Mouse (Mus musculus) olfactory bulb, adult 2 months (tissue): ENCODE results near the gene Slit3.

Source experiments
- CTCF ChIP-seq: fragments of 200-500 bp; IDR thresholded peaks from 2 replicates; pipeline ENCODE4 v1.5.1; 2012; ENCODE audit warnings: low read depth, mild to moderate bottlenecking, low read length, moderate library complexity; ENCODE audit not compliant: insufficient read depth
- POLR2A ChIP-seq: fragments of 200-500 bp; IDR thresholded peaks from 2 replicates; pipeline ENCODE4 v1.6.1; 2012; ENCODE audit warnings: mild to moderate bottlenecking, low read depth, low read length, moderate library complexity; ENCODE audit not compliant: insufficient read depth

DNA sequence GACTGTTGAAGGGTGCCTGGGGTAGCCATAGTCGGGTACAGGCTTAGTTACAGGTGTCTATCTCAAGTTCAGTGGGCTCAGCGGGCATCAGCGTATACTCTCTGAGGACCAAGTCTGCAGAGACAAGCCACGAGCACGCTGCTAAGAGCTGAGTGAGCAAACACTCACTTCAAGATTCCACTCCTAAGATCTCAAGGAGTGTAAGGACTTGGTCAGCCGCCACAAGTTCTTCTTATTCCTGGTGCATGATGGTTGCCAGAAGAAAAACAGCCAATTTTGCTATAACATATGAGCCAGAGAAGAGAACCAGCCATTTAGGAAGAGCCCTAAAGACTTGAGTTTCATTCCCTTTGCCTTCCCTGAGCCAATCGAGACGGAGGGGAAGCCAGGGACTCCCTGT is 436.5 kb downstream of the Slit3 start:
- no peak for TF ChIP-seq POLR2A
- no peak for TF ChIP-seq CTCF
